Mouse (Mus musculus): Measurements from ENCODE around the gene Glis1.

GRCm38 (mm10) chr4:107638303-107638702 lies 203.9 kb downstream of the Glis1 start:
- TF ChIP-seq CHD2 (IDR thresholded peaks at IDR 0.05; ENCODE audit: low read depth, low read length), result no peak
- no peak for TF ChIP-seq HCFC1 (IDR thresholded peaks at IDR 0.05; ENCODE audit: borderline replicate concordance, insufficient read depth, low read length)

Data from ES-E14 (cell line).